Mouse (Mus musculus): Measurements from ENCODE around the gene Cnbp. TPM values are rescaled to one million over a fixed set of nuclear protein-coding genes. Genes with fewer than 3 reads are reported as not detected.
A peak's percentile ranks its signal among the peaks of the same experiment; 100 is the strongest.

Gene Cnbp
- polyA plus RNA-seq, 1 experiment from 2014 or later: 1,237 TPM

GRCm38 (mm10) chr6:87810713-87811669 lies 39.9 kb downstream of the Cnbp start:
- Histone ChIP-seq H3K27me3 (ENCODE audit: insufficient read depth, low read length) (no peaks in the 10 kb centered on the region), H3K36me3 (ENCODE audit: insufficient read depth) (peaks cover 17% of the 10 kb centered on the region; the same call in 1 of the 2 replicates), H3K4me1 (ENCODE audit: insufficient read depth) (peaks cover 5% of the 10 kb centered on the region; the same call in 1 of the 2 replicates), H3K9me3 (ENCODE audit: low read depth, low read length) (no peaks in the 10 kb centered on the region), H3K4me3 (ENCODE audit: low read depth, low read length) (peak overlapping the region; percentile 77), H3K9ac (peak overlapping the region; percentile 77), H3K4me2 (peak overlapping the region; percentile 74), H3K27ac (ENCODE audit: low read depth) (peak overlapping the region; percentile 83)
- under 1% methylated on average over 77 of the region's 77 CpGs for WGBS
- TF ChIP-seq CTCF (IDR thresholded peaks at IDR 0.05; ENCODE audit: low read depth): no peak
- ATAC-seq (ENCODE audit: insufficient read depth): peak; percentile 63
- peak; percentile 68 for DNase-seq

GRCm38 (mm10) chr6:87810311-87810710 lies 40.6 kb downstream of the Cnbp start:
- Histone ChIP-seq H3K36me3 (ENCODE audit: insufficient read depth) (peaks cover 16% of the 10 kb centered on the region; the same call in 1 of the 2 replicates), H3K4me3 (ENCODE audit: low read depth, low read length) (peak overlapping the region; percentile 77)
- DNase-seq: no peak

DNA sequence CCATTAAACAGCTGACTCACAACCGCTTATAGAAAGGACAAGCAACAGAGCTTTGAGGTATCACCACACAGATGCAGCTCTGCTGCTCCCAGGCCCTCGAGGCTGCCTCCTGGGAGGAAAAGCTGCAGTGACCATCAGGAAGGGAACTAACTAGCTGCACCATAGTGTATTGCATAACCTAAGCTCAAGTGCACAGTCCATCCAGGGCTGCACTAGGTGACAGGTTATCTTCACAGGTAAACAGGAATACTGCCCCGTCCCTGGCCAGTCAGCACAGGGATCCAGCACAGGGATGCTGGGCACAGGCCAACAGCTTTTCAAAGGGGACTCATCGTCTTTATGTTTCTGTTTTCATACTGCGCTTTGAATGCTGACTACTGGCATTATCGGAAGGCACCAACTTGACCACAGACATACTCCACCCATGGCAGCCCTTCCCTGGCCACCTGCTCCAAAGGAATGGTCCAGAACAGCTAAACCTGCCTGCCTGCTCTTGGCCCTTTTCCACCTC lies 41.2 kb downstream of the Cnbp start:
- DNase-seq (no peak), ATAC-seq (ENCODE audit: insufficient read depth) (no peak)
- peaks cover 16% of the 10 kb centered on the region; the same call in 1 of the 2 replicates for H3K36me3 ChIP-seq (ENCODE audit: insufficient read depth)
- H3K9me3 ChIP-seq (ENCODE audit: low read depth, low read length): no peaks in the 10 kb centered on the region
- no peaks in the 10 kb centered on the region for H3K27me3 ChIP-seq (ENCODE audit: insufficient read depth, low read length)
- peak overlapping the region; percentile 77 for H3K4me3 ChIP-seq (ENCODE audit: low read depth, low read length)
- H3K4me1 ChIP-seq (ENCODE audit: insufficient read depth): peaks cover 5% of the 10 kb centered on the region; the same call in 1 of the 2 replicates
- no peak overlapping the region for H3K27ac ChIP-seq (ENCODE audit: low read depth)
- no peak for TF ChIP-seq CTCF (IDR thresholded peaks at IDR 0.05; ENCODE audit: low read depth)
- no peak overlapping the region; the same call in 1 of the 2 replicates for H3K9ac ChIP-seq
- H3K4me2 ChIP-seq: peak overlapping the region; percentile 74
- WGBS: 83% methylated on average over 6 of the region's 6 CpGs

More at GRCm38 (mm10) chr6:87810311-87810710, 40.6 kb downstream of the Cnbp start:
- H3K27ac ChIP-seq (ENCODE audit: low read depth): peak overlapping the region; percentile 27; the same call in 1 of the 2 replicates
- H3K9ac ChIP-seq: peak overlapping the region; percentile 77; the same call in 1 of the 2 replicates
- 34% methylated on average over 6 of the region's 6 CpGs for WGBS
- peak overlapping the region; percentile 74 for H3K4me2 ChIP-seq
- no peaks in the 10 kb centered on the region for H3K27me3 ChIP-seq (ENCODE audit: insufficient read depth, low read length)
- no peaks in the 10 kb centered on the region for H3K9me3 ChIP-seq (ENCODE audit: low read depth, low read length)
- ATAC-seq (ENCODE audit: insufficient read depth): no peak
- peaks cover 5% of the 10 kb centered on the region; the same call in 1 of the 2 replicates for H3K4me1 ChIP-seq (ENCODE audit: insufficient read depth)
- no peak for TF ChIP-seq CTCF (IDR thresholded peaks at IDR 0.05; ENCODE audit: low read depth)

DNA sequence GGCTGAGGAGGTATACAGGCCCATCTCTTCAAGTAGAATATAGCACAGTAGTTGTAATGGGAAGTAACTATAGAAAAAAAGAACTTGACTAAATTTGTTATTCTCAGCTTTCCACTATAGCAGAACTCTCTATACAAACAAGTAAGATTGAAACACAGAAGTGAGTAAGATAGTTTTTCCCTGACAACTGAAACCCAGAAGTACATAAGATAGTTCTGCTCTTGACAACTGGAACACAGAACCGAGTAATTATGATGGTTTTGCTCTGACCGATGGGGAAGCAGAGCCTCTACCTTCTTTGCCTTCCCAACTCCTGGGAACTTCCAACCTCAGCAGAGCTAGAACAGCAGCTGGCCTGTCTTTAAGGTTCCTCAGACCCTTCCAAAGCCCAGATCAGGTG lies 41.8 kb downstream of the Cnbp start:
- Histone ChIP-seq H3K9me3 (ENCODE audit: low read depth, low read length) (no peaks in the 10 kb centered on the region), H3K4me3 (ENCODE audit: low read depth, low read length) (peak overlapping the region; percentile 1; the same call in 1 of the 2 replicates), H3K27ac (ENCODE audit: low read depth) (no peak overlapping the region), H3K4me1 (ENCODE audit: insufficient read depth) (peaks cover 5% of the 10 kb centered on the region; the same call in 1 of the 2 replicates), H3K27me3 (ENCODE audit: insufficient read depth, low read length) (no peaks in the 10 kb centered on the region), H3K36me3 (ENCODE audit: insufficient read depth) (peaks cover 17% of the 10 kb centered on the region; the same call in 1 of the 2 replicates), H3K9ac (no peak overlapping the region), H3K4me2 (peak overlapping the region; percentile 74)
- no peak for TF ChIP-seq CTCF (IDR thresholded peaks at IDR 0.05; ENCODE audit: low read depth)
- WGBS: 85% methylated on average over 2 of the region's 2 CpGs
- ATAC-seq (ENCODE audit: insufficient read depth) (no peak), DNase-seq (no peak)

DNA sequence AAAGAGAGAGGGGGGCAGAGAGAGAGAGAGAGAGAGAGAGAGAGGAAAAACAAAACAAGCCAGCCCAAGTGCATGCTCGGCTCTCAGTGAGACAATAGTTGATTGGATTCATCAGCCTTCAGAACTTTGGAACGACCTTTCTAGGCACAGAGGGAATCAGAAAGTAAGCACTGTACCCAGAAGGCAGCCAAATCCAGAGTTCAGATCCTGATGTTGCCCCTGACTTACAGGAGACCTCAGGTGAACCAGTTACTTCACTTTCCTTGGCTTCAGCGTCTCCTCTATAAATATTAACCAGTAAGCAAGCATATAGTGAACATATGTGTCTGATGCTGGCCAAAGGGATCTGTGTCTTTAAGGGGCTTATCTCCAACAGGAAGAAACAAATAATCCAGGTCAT lies 42.4 kb downstream of the Cnbp start:
- DNase-seq (no peak), ATAC-seq (ENCODE audit: insufficient read depth) (no peak)
- Histone ChIP-seq H3K4me3 (ENCODE audit: low read depth, low read length) (no peak overlapping the region), H3K27ac (ENCODE audit: low read depth) (no peak overlapping the region), H3K27me3 (ENCODE audit: insufficient read depth, low read length) (no peaks in the 10 kb centered on the region), H3K36me3 (ENCODE audit: insufficient read depth) (peaks cover 13% of the 10 kb centered on the region; the same call in 1 of the 2 replicates), H3K4me1 (ENCODE audit: insufficient read depth) (peaks cover 5% of the 10 kb centered on the region; the same call in 1 of the 2 replicates), H3K9me3 (ENCODE audit: low read depth, low read length) (no peaks in the 10 kb centered on the region), H3K9ac (no peak overlapping the region), H3K4me2 (no peak overlapping the region)
- 76% methylated on average over 3 of the region's 3 CpGs for WGBS
- TF ChIP-seq CTCF (IDR thresholded peaks at IDR 0.05; ENCODE audit: low read depth): no peak

DNA sequence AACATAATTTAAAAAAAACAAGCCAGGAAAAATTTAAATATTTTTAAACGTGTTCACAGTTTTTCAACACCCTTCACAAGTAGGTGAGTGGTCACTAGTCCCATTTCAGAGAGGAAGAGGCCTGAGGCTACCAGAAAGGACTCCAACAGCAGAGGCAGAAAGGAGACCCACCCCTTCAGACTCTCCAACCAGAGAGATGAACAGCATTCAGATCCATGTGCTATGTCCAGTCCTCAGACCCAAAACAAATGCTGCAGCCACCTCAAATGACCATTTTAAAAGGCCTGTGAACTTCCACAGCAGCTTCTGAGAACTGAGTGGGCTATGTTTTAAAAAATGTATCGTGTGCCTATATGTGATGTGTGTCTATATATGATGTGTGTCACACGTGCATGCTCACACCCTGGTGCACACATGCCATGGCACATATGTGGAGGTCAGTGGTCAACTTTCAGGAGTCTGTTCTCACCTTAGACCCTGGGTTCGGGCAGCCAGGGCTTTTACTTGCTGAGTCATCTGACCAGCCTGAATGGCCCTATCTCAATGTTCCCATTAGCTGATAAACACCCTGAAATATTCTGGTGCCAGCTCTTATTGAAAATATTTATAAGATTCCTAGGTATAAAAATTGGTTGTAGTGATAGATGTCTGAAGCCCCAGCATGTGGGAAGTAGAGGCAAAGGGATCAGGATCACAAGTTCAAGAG lies 43.0 kb downstream of the Cnbp start:
- Histone ChIP-seq H3K9ac (no peak overlapping the region), H3K4me1 (ENCODE audit: insufficient read depth) (peaks cover 5% of the 10 kb centered on the region; the same call in 1 of the 2 replicates), H3K27ac (ENCODE audit: low read depth) (no peak overlapping the region), H3K4me3 (ENCODE audit: low read depth, low read length) (no peak overlapping the region), H3K36me3 (ENCODE audit: insufficient read depth) (0 out of 2 replicates have a peak, but pooled peaks cover 11% of the 10 kb centered on the region), H3K4me2 (no peak overlapping the region), H3K27me3 (ENCODE audit: insufficient read depth, low read length) (no peaks in the 10 kb centered on the region), H3K9me3 (ENCODE audit: low read depth, low read length) (no peaks in the 10 kb centered on the region)
- ATAC-seq (ENCODE audit: insufficient read depth): no peak
- DNase-seq: no peak
- TF ChIP-seq CTCF (IDR thresholded peaks at IDR 0.05; ENCODE audit: low read depth): no peak
- 80% methylated on average over 4 of the region's 4 CpGs for WGBS
